Mouse (Mus musculus) G1E (cell line): ENCODE measurements around the gene Hyal2. TPM values are rescaled to one million over a fixed set of nuclear protein-coding genes. Genes with fewer than 3 reads are reported as not detected.

Experiments
- ATAC-seq: 2 replicates; pipeline ENCODE4 v1.8.0; 2016; ENCODE audit warnings: mild to moderate bottlenecking; ENCODE audit not compliant: insufficient number of reproducible peaks, poor library complexity, low FRiP score, severe bottlenecking; ENCODE audit errors: extremely low read depth
- DNase-seq: peaks from one replicate; pipeline ENCODE4 v3.0.0; 2012; ENCODE audit warnings: low spot score
- H3K27me3 ChIP-seq: 2 replicates; pipeline ENCODE4 v1.6.1; 2012; ENCODE audit warnings: mild to moderate bottlenecking, low read length, inconsistent platforms; ENCODE audit not compliant: insufficient read depth
- H3K36me3 ChIP-seq: replicated peaks from 2 replicates; pipeline ENCODE3; 2012; ENCODE audit warnings: mild to moderate bottlenecking, inconsistent platforms
- H3K4me1 ChIP-seq: 2 replicates; pipeline ENCODE4 v1.6.1; 2012; ENCODE audit warnings: low read depth, low read length, inconsistent platforms, mixed read lengths; ENCODE audit not compliant: insufficient read depth
- H3K4me3 ChIP-seq: 2 replicates; pipeline ENCODE4 v1.5.1; 2012; ENCODE audit warnings: low read depth, mild to moderate bottlenecking, inconsistent platforms, low read length, moderate library complexity, mixed read lengths
- H3K9me3 ChIP-seq: replicated peaks from 2 replicates; pipeline ENCODE4 v1.6.1; 2012; ENCODE audit warnings: inconsistent platforms
- CTCF ChIP-seq: IDR thresholded peaks from 2 replicates; pipeline ENCODE4 v1.5.1; 2012; ENCODE audit warnings: low read depth, low read length, inconsistent platforms, mixed read lengths
- GATA1 ChIP-seq: IDR thresholded peaks from 2 replicates; pipeline ENCODE4 v1.6.1; 2012; ENCODE audit warnings: borderline replicate concordance, low read length, inconsistent platforms, mixed read lengths
- GATA2 ChIP-seq: IDR thresholded peaks from 2 replicates; pipeline ENCODE4 v1.6.1; 2012; ENCODE audit warnings: low read depth, low read length, inconsistent platforms, borderline replicate concordance
- POLR2AphosphoS5 ChIP-seq: IDR thresholded peaks from 2 replicates; pipeline ENCODE4 v1.6.1; 2012; ENCODE audit warnings: low read depth, low read length, inconsistent platforms; ENCODE audit not compliant: insufficient replicate concordance
- TAL1 ChIP-seq: conservative IDR thresholded peaks from 2 replicates; pipeline ENCODE4 v1.6.1; 2012; ENCODE audit warnings: low read depth, low read length, inconsistent platforms, mixed read lengths
- polyA plus RNA-seq: library from polyadenylated mRNA; stranded (reverse); fragments of >175 nt; gene quantifications from 2 replicates; pipeline ENCODE4 v1.2.3, GENCODE M21; 2012
- total RNA-seq, 2 experiments: library from RNA; stranded (forward) in 1 of 2; stranded (reverse) in 1 of 2; fragments of 200-1000 nt in 1 of 2; fragments of >200 nt in 1 of 2; fragmentation: Nextera tagmentation in 1 of 2; gene quantifications; 2 replicates each; pipeline ENCODE4 v1.2.3; 2014 to 2017

Hyal2 gene
- total and polyA plus RNA-seq, 3 experiments, result 5.5 to 33.9 (median 11.7) TPM

- H3K36me3 ChIP-seq, result peaks cover 42% of the 10 kb centered on the region
- no peaks in the 10 kb centered on the region for H3K9me3 ChIP-seq
- TF ChIP-seq POLR2AphosphoS5 (no peak), TAL1 (no peak), GATA1 (no peak), CTCF (no peak)
- peaks cover 37% of the 10 kb centered on the region for H3K4me1 ChIP-seq
- H3K4me3 ChIP-seq, result peak overlapping the region; percentile 68
- ATAC-seq, result no peak
- DNase-seq, result no peak
- H3K27me3 ChIP-seq, result peaks cover 13% of the 10 kb centered on the region
Observed at GRCm38 (mm10) chr9:107612945-107613569, 45.3 kb downstream of the Hyal2 start.

- Histone ChIP-seq H3K4me1 (peaks cover 36% of the 10 kb centered on the region), H3K9me3 (no peaks in the 10 kb centered on the region), H3K4me3 (no peak overlapping the region), H3K36me3 (peaks cover 62% of the 10 kb centered on the region), H3K27me3 (peaks cover 2% of the 10 kb centered on the region; the same call in 1 of the 2 replicates)
- no peak for DNase-seq
- ATAC-seq, result no peak
- no peak for TF ChIP-seq TAL1
- no peak for TF ChIP-seq GATA2
- no peak for TF ChIP-seq GATA1
- TF ChIP-seq POLR2AphosphoS5, result no peak
- no peak for TF ChIP-seq CTCF
Observed at GRCm38 (mm10) chr9:107615035-107615434, 47.3 kb downstream of the Hyal2 start.

GRCm38 (mm10) chr9:107617461-107617860, 49.7 kb downstream of the Hyal2 start:
- no peak for TF ChIP-seq CTCF
- no peak for TF ChIP-seq TAL1
- TF ChIP-seq POLR2AphosphoS5, result no peak
- no peak for TF ChIP-seq GATA1
- no peak for TF ChIP-seq GATA2
- DNase-seq, result no peak
- peaks cover 22% of the 10 kb centered on the region for H3K4me1 ChIP-seq
- H3K36me3 ChIP-seq, result peaks cover 81% of the 10 kb centered on the region
- ATAC-seq, result no peak
- H3K27me3 ChIP-seq, result no peaks in the 10 kb centered on the region
- no peaks in the 10 kb centered on the region for H3K9me3 ChIP-seq
- no peak overlapping the region for H3K4me3 ChIP-seq

GRCm38 (mm10) chr9:107618098-107618497, 50.4 kb downstream of the Hyal2 start:
- ATAC-seq, result no peak
- H3K36me3 ChIP-seq, result peaks cover 87% of the 10 kb centered on the region

GRCm38 (mm10) chr9:107618778-107619545, 51.2 kb downstream of the Hyal2 start:
- DNase-seq (no peak), ATAC-seq (no peak)
- H3K36me3 ChIP-seq, result peaks cover 91% of the 10 kb centered on the region
- H3K9me3 ChIP-seq, result no peaks in the 10 kb centered on the region
- no peak overlapping the region for H3K4me3 ChIP-seq
- no peaks in the 10 kb centered on the region for H3K27me3 ChIP-seq
- TF ChIP-seq CTCF, result no peak
- TF ChIP-seq TAL1, result no peak
- no peak for TF ChIP-seq POLR2AphosphoS5
- no peak for TF ChIP-seq GATA2
- TF ChIP-seq GATA1, result no peak
- peaks cover 20% of the 10 kb centered on the region for H3K4me1 ChIP-seq

More at GRCm38 (mm10) chr9:107618098-107618497, 50.4 kb downstream of the Hyal2 start:
- Histone ChIP-seq H3K4me3 (no peak overlapping the region), H3K27me3 (no peaks in the 10 kb centered on the region), H3K4me1 (peaks cover 17% of the 10 kb centered on the region), H3K9me3 (no peaks in the 10 kb centered on the region)
- TF ChIP-seq POLR2AphosphoS5 (no peak), CTCF (no peak), GATA1 (no peak), TAL1 (no peak)
- DNase-seq, result no peak

GRCm38 (mm10) chr9:107619546-107619879, 51.8 kb downstream of the Hyal2 start:
- no peak for ATAC-seq
- peaks cover 91% of the 10 kb centered on the region for H3K36me3 ChIP-seq
- TF ChIP-seq TAL1 (no peak), POLR2AphosphoS5 (no peak), GATA2 (no peak), GATA1 (no peak), CTCF (no peak)

More at GRCm38 (mm10) chr9:107619546-107619879, 51.8 kb downstream of the Hyal2 start:
- DNase-seq, result no peak
- no peak overlapping the region for H3K4me3 ChIP-seq
- no peaks in the 10 kb centered on the region for H3K9me3 ChIP-seq
- no peaks in the 10 kb centered on the region for H3K27me3 ChIP-seq
- H3K4me1 ChIP-seq, result peaks cover 26% of the 10 kb centered on the region
